Mouse (Mus musculus) liver, adult 2 months (tissue): ENCODE results near the gene 9230102O04Rik.

Experiments
- CTCF ChIP-seq: fragments of 200-500 bp; IDR thresholded peaks from 2 replicates; pipeline ENCODE4 v1.5.1; 2011; ENCODE audit warnings: low read depth, low read length, control low read depth
- POLR2A ChIP-seq: fragments of 200-500 bp; IDR thresholded peaks from 2 replicates; pipeline ENCODE4 v1.6.1; 2011; ENCODE audit warnings: low read length, control low read depth; ENCODE audit not compliant: insufficient read depth; ENCODE audit errors: extremely low read depth

GRCm38 (mm10) chr2:9855861-9856260 is 33.5 kb downstream of the 9230102O04Rik start:
- TF ChIP-seq POLR2A = no peak
- no peak for TF ChIP-seq CTCF
